Mouse (Mus musculus) embryonic fibroblast, embryonic 13.5 days (primary cell): Measurements from ENCODE around the gene Aip.

ENCODE experiments used
- CTCF ChIP-seq: IDR thresholded peaks from 2 replicates; pipeline ENCODE4 v1.5.1; 2011; ENCODE audit warnings: mild to moderate bottlenecking, control low read depth, low read length, moderate library complexity, borderline replicate concordance; ENCODE audit not compliant: insufficient read depth
- POLR2A ChIP-seq: IDR thresholded peaks from 2 replicates; pipeline ENCODE4 v1.6.1; 2011; ENCODE audit warnings: low read depth, mild to moderate bottlenecking, control low read depth, low read length, moderate library complexity

DNA sequence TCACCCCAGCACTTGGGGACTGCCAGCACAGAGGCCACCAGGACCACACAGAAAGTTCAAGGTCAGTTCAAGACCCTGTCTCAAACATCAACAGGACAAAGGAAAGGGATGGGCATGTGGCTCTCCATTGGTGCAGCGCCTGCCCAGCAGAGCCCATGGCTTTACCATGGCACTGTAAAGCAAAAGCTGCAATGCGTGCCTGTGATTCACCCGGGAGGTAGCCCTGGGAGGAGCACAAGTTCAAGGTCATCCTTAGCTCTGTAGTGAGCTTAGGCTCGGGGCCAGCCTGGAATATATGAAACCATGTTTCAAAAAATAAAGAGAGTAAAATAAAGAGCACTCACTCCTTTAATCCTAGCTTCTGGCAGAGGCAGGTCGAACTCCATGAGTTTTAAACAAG, 26.2 kb upstream of the Aip start:
- TF ChIP-seq POLR2A (no peak), CTCF (no peak)
